Mouse (Mus musculus): ENCODE results near the gene Lep.

Gene Lep

GRCm38 (mm10) chr6:29049926-29050325 lies 10.1 kb upstream of the Lep start:
- no peak for DNase-seq

GRCm38 (mm10) chr6:29052188-29052587 lies 7.8 kb upstream of the Lep start:
- DNase-seq, result no peak

GRCm38 (mm10) chr6:29053181-29053580 lies 6.8 kb upstream of the Lep start:
- DNase-seq, result no peak

GRCm38 (mm10) chr6:29056377-29056776 lies 3.6 kb upstream of the Lep start:
- DNase-seq, result no peak

- DNase-seq, result no peak
Observed at GRCm38 (mm10) chr6:29066389-29066790, 6.4 kb downstream of the Lep start.

- no peak for DNase-seq
Observed at GRCm38 (mm10) chr6:29072258-29072657, 12.2 kb downstream of the Lep start.

GRCm38 (mm10) chr6:29073462-29074132 lies 13.6 kb downstream of the Lep start:
- DNase-seq, result no peak

GRCm38 (mm10) chr6:29074133-29074469 lies 14.1 kb downstream of the Lep start:
- DNase-seq, result no peak

GRCm38 (mm10) chr6:29079291-29079690 lies 19.3 kb downstream of the Lep start:
- peak; percentile 77 for DNase-seq

- no peak for DNase-seq
Observed at GRCm38 (mm10) chr6:29081826-29082363, 21.9 kb downstream of the Lep start.

GRCm38 (mm10) chr6:29082776-29083354 lies 22.8 kb downstream of the Lep start:
- DNase-seq, result no peak

- no peak for DNase-seq
Observed at GRCm38 (mm10) chr6:29084401-29084800, 24.4 kb downstream of the Lep start.

GRCm38 (mm10) chr6:29087921-29088709 lies 28.1 kb downstream of the Lep start:
- DNase-seq, result no peak

GRCm38 (mm10) chr6:29092234-29092633 lies 32.2 kb downstream of the Lep start:
- no peak for DNase-seq

- DNase-seq, result no peak
Observed at GRCm38 (mm10) chr6:29092904-29093303, 32.9 kb downstream of the Lep start.

- DNase-seq, result peak; percentile 44
Observed at GRCm38 (mm10) chr6:29099536-29100170, 39.6 kb downstream of the Lep start.

- DNase-seq, result peak; percentile 66
Observed at GRCm38 (mm10) chr6:29100423-29100822, 40.4 kb downstream of the Lep start.

- DNase-seq, result peak; percentile 75
Observed at GRCm38 (mm10) chr6:29101248-29101864, 41.3 kb downstream of the Lep start.

GRCm38 (mm10) chr6:29108376-29108775 lies 48.4 kb downstream of the Lep start:
- DNase-seq, result no peak

- DNase-seq, result no peak
Observed at GRCm38 (mm10) chr6:29111501-29111900, 51.5 kb downstream of the Lep start.

- DNase-seq, result no peak
Observed at GRCm38 (mm10) chr6:29115756-29116155, 55.7 kb downstream of the Lep start.

- peak; percentile 51 for DNase-seq
Observed at GRCm38 (mm10) chr6:29117417-29118104, 57.5 kb downstream of the Lep start.

Data from layer of hippocampus, adult 9-11 months (tissue).